In genomic region chr19:42209976-42210375, GRCm38 (mm10) we compare ENCODE assay signal across 31 mouse cellular contexts. TPM values are rescaled to one million over a fixed set of nuclear protein-coding genes. Genes with fewer than 3 reads are reported as not detected.
"Had no signal": no experiment of that assay in that cellular context is flagged by ENCODE, and none has a peak within 500 bp of the region (broad histone marks: within the 10 kb centered on the region; RNA-seq: fewer than 3 reads in every experiment).

No protein-coding gene starts in this region.

- H3K36me3 ChIP-seq: heart, embryonic 10.5 days; heart, embryonic 13.5 days; heart, embryonic 15.5 days; hindbrain, embryonic 12.5 days; hindbrain, embryonic 15.5 days; kidney, embryonic 15.5 days; limb, embryonic 13.5 days; limb, embryonic 15.5 days; liver, embryonic 12.5 days had no signal

- ATAC-seq: hindbrain, postnatal 0 days; liver, embryonic 12.5 days had no signal

- H3K9ac ChIP-seq: heart, embryonic 13.5 days; heart, embryonic 15.5 days; hindbrain, embryonic 12.5 days; hindbrain, embryonic 15.5 days; kidney, embryonic 15.5 days; limb, embryonic 13.5 days; limb, embryonic 15.5 days; liver, embryonic 12.5 days; liver, embryonic 14.5 days had no signal

- DNase-seq: gastrocnemius, adult 2 months; gastrocnemius, postnatal 10 days; gastrocnemius, postnatal 25 days; heart, adult 18-20 months; heart, postnatal 14 days; heart, postnatal 36 days; kidney, adult 11 months; kidney, adult 2 months; kidney, adult 9 months; kidney, postnatal 14 days; kidney, postnatal 36 days; layer of hippocampus, adult 9-11 months; layer of hippocampus, postnatal 36 days; left cerebral cortex, postnatal 4 days had no signal

- H3K4me3 ChIP-seq: gastrocnemius, adult 2 months; heart, embryonic 10.5 days; heart, embryonic 13.5 days; heart, embryonic 15.5 days; hindbrain, embryonic 12.5 days; hindbrain, embryonic 15.5 days; kidney, embryonic 15.5 days; limb, embryonic 13.5 days; limb, embryonic 15.5 days; liver, embryonic 12.5 days had no signal

- H3K4me2 ChIP-seq: heart, embryonic 13.5 days; heart, embryonic 15.5 days; hindbrain, embryonic 12.5 days; hindbrain, embryonic 15.5 days; kidney, embryonic 15.5 days; limb, embryonic 13.5 days; limb, embryonic 15.5 days; liver, embryonic 12.5 days had no signal

- H3K27me3 ChIP-seq: hindbrain, embryonic 15.5 days had no signal

- H3K4me1 ChIP-seq: heart, embryonic 15.5 days; limb, embryonic 13.5 days; limb, embryonic 15.5 days; liver, embryonic 12.5 days had no signal

- H3K27ac ChIP-seq: gastrocnemius, adult 2 months; heart, embryonic 10.5 days; heart, embryonic 13.5 days; heart, embryonic 15.5 days; hindbrain, embryonic 12.5 days; hindbrain, embryonic 15.5 days; hindbrain, postnatal 0 days; kidney, embryonic 15.5 days; kidney, postnatal 0 days; limb, embryonic 13.5 days; limb, embryonic 15.5 days; liver, embryonic 12.5 days; liver, embryonic 14.5 days had no signal

- H3K9me3 ChIP-seq: heart, embryonic 10.5 days; heart, embryonic 13.5 days; heart, embryonic 15.5 days; hindbrain, embryonic 12.5 days; hindbrain, embryonic 15.5 days; kidney, embryonic 15.5 days; limb, embryonic 13.5 days; limb, embryonic 15.5 days; liver, embryonic 12.5 days had no signal

RNA-seq across cellular contexts. Expression of gene Sfrp5, which starts 7.9 kb away (rescaled TPM):
- total RNA-seq: granulocyte monocyte progenitor cell, adult 5-6 weeks; liver, adult 2 months had no signal
- polyA plus RNA-seq: liver, adult 2 months had no signal

RNA-seq across cellular contexts. Expression of gene Golga7b, which starts 37.4 kb away (rescaled TPM):
- total RNA-seq: granulocyte monocyte progenitor cell, adult 5-6 weeks; hematopoietic stem cell, adult 5-6 weeks; liver, adult 2 months had no signal
- polyA plus RNA-seq: kidney, postnatal 0 days; limb, embryonic 11.5 days; liver, adult 2 months; liver, embryonic 14.5 days; liver, embryonic 16.5 days had no signal
